Mouse (Mus musculus): ENCODE results near the gene Stk16.

Gene Stk16

GRCm38 (mm10) chr1:75236117-75237050 lies 25.7 kb downstream of the Stk16 start, which contains the start of gene Dnajb2:
Gene Dnajb2 (plus strand): TSS chr1:75236406.
- no peak for DNase-seq (ENCODE audit: low spot score)

DNA sequence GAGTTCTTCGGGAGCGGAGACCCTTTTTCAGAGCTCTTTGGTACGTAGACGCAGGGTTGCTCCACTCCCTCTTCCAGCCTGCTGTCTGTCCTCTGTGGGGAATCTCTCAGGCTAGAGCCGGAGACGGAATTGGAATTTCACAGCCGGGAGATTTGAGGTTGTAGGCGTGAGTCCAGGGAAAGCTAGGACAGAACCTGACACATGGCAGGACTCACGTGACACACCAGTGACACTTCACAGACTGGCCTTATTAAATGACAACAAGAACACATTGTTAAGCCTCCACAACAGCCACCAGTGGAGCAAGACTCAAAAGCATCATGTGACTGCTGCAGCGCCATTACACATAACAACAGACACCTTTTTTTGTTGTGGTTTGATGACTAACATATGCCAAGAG lies 29.0 kb downstream of the Stk16 start:
- DNase-seq (ENCODE audit: low spot score) = no peak

DNA sequence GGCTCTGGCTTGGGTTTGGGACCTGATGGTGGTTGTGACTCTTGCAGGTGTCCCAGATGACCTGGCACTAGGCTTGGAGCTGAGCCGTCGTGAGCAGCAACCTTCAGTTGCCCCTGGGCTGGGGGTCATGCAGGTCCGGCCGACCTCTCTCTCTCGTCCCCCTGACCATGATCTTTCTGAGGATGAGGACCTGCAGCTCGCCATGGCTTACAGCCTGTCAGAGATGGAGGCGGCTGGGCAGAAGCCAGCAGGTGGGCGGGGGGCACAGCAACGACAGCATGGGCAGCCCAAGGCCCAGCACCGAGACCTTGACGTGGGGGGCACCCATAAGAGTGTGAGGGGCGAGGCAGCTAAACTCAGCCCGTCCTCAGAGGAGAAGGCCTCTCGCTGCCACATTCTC lies 32.8 kb downstream of the Stk16 start:
- DNase-seq (ENCODE audit: low spot score) = no peak

DNA sequence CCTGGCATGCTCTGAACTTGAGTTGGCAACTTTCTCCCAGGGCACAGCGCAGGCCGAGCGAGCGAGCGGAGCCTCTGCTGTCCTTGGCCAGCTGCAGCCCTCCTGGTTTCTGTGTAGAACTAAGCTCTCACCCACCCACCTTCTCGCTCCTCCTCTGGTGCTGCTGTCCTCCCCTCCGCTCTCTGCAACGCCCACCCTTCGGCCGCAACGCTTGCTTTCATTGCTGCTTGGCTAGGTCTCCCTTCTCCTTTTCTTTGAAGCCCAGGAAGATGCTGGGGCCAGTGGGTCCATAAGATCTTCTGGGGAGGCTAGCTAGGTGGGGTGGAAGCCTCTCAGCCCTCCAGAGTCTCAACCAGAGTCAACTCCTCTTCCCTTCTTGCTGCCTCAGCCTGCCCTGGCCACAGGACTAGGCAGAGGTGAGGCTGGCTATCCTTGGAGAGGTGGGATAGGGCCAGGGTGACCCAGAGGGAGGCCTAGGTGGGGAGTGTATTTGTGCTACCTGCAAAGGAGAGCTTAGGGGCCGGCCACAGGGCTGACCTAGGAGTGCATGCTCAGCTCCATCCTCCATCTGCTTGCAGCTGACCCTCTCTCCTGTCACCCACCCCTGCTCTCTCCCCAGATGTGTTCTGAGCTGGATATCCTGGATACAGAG lies 33.7 kb downstream of the Stk16 start:
- DNase-seq (ENCODE audit: low spot score) = no peak

GRCm38 (mm10) chr1:75244836-75245235 lies 34.2 kb downstream of the Stk16 start:
- DNase-seq (ENCODE audit: low spot score) = no peak

- DNase-seq (ENCODE audit: low spot score) = no peak
These were observed 36.7 kb downstream of the Stk16 start for GRCm38 (mm10) chr1:75247071-75247930.

DNA sequence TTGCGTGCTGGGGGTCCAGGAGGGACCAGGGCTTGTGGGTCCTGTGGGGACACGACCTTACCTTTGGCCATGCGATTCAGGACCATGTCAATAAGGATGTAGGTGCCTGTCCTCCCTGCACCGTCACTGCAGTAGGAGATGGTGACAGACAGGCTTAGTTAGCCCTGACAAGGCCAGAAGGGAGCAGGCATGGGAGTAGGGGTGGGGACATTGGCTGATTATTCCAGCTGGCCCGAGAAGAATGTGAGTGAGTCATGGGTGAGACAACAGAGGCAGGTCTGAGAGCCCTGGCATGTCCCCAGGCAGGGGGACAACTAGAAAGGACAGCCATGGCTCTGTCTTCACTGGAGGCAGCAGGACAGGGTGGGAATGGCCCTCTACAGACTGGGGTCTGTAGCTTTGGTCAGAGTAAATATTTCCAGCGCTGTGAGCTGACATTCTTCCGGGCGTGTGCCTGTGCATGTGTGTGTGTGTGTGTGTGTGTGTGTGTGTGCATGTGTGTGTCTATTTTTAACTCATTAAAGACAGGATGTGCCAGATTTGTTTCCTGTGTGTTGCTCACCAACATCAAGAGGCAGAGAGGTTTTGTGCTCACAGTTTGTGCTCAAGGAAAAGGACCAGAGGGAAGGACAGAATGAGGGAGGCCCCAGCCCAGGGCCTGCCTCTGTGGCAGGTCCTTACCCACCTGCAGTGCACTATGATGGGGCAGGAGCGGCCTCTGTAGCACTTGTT lies 37.6 kb downstream of the Stk16 start:
- no peak for DNase-seq (ENCODE audit: low spot score)

DNA sequence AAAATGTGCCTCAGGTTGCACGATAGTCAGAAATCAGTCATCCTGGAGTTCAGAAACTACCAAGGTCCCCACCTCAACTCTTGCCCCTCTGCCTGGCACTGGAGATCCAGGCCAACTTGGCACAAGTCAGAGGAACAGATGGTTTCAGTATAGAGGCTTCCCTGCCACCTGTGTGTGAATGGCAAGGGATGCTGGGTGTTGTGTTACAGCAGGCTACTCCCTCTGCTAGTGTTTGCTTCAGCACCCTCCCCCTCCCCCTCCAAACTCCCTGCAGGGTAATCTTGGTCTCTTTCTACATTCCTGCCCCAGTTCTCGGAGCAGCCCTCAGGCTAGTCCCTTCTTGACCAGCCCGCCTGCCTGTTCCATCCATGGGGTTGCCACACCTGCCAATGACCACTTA lies 39.9 kb downstream of the Stk16 start:
- DNase-seq (ENCODE audit: low spot score) = no peak

- DNase-seq (ENCODE audit: low spot score) = no peak
These were observed 40.7 kb downstream of the Stk16 start for GRCm38 (mm10) chr1:75251112-75251970.

DNA sequence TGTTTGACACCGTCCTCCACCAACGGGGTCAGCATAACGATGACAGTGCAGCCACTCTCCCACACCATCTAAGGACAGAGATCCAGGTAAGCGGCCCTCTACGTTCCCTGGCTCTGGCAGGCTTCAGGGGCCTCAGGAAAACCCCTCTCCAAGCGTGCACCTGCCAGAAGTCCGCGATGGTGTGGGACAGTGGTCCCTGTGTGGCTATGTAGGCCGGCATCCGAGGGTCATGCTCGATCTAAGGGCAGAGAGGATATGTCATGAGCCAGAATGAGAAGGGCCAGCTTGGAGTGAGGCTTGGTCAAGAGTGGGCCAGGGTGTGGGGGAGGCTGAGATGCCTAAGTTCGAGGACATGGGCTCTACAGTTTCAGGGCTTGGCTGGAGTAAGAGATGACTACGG lies 41.7 kb downstream of the Stk16 start:
- DNase-seq (ENCODE audit: low spot score) = no peak

DNA sequence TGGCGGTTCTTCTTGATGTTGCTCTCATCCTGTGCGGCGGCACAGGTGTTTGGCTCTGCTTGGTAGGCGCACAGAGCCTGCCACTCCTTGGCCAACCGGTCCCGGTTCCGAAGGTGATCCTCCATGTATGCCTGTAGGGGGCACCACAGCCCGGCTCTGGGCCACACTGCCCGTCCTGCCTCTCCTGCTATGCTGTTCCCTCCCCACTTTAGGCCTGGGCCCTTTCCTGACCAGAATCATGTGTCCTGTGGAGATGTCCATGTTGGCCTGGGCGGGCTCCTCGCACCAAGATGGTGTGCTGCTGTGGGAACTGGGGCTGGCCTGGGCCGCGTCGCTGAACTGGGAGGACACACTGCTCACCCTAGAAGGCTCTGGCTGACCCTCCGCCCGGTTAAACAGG lies 42.4 kb downstream of the Stk16 start:
- DNase-seq (ENCODE audit: low spot score) = no peak

DNA sequence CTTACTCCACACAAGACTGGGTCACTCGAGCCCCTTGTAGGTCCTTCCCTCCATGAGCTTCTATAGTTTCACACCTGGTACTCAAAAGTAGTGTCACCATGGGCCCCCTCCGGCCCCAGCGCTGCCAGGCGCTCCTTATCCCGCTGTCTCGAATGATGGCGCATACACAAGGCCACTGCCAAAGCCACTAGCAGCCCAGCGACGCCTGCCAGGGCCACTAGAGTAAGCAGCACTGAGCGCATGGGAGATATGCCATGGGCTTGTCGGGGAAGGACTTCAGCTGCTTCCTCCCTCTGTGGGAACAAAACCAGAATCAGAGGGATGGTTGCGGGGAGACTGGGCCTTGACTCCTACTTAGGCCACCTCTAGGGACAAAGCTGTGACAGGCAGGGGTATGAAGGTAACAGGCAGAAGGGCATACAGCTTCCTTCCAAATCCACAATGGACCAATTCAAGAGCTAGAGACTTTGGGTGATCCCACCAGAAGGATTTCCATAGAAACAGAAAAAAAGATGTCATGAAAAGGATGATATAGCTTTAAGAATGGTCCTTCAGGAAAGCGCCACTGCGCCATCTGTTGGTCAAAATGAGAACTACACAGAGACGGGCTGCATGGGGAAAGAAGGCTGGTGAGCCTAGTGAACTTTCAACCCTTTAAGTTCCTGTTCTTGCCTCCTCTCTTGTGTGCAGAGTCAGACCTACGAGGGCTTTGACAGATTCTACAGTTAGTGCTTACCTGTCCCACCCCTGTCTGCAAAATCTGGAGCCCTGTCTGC lies 43.4 kb downstream of the Stk16 start:
- DNase-seq (ENCODE audit: low spot score) = no peak

DNA sequence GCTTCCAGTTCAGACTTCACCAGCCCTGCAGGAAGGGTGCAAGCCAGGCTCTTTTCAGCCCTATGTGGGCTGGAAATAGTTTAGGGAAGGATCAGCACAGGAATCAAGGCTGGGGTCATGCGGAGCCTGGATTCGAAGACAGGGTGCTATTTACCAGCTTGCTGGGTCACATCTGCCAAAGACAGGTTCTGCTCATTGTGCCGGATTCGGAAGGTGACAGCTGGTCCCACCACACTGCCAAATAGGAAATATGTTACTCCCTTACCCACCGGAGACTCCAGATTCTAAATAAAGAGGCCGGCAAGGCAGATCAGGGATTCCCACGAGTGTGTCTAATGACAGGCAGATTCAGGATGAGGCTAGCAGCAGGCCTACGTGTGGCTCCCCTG lies 44.0 kb downstream of the Stk16 start:
- no peak for DNase-seq (ENCODE audit: low spot score)

GRCm38 (mm10) chr1:75255516-75256046 lies 44.9 kb downstream of the Stk16 start:
- no peak for DNase-seq (ENCODE audit: low spot score)

- no peak for DNase-seq (ENCODE audit: low spot score)
These were observed 50.6 kb downstream of the Stk16 start for GRCm38 (mm10) chr1:75261278-75261677.

DNA sequence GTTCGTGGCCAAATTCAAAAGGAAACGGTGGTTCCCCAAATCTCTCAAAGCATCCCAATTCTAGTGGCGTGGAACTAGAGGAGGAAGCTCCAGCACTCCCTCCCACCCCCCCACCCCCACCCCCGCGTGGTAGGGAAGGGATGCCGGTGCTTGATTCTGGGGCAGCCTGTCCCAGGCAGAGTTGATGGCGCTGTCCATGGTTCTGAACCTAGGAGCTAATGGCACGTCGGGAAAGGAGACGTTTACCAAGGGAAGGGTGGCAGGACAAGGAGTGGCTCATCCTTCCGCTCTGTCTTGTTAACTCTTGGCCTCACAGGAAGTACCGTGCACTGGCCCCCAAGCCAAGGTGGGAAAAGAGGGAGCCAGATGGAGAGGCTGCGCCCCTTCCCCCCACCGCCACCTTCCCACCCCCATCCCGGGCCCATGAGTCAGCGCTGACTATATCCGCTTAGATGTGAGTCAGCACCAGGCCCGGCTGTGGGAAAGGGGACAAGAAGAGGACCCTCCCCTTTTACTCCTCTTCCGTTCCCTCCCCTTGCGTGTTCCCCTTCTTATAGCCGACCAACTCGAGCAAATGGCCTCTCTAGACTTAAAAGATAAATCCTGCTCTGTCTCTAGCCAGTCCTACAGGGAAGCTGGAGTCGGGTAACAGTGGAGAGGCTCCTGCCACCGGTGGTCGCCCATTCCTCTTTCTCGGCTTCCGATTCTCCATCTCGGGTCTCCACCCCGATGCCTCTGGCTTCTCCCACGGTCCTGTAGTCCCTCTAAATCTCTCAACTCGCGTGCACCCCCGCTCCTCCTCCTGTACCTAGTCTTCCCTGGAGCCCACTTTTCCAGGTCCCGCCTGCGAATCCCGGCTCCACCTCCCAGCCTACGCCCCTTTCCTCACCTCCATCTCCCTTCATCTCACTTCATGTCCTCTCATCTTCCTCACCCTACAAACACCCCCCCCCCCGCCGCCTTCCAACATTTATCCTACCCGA lies 52.6 kb downstream of the Stk16 start:
- DNase-seq (ENCODE audit: low spot score) = no peak

- no peak for DNase-seq (ENCODE audit: low spot score)
These were observed 53.6 kb downstream of the Stk16 start, which contains the start of gene Ptprn for GRCm38 (mm10) chr1:75264091-75264880. Gene Ptprn (minus strand): TSS chr1:75264502.
